Mouse (Mus musculus) G1E (cell line): ENCODE measurements around the gene Tmem56.

Experiments used
- CTCF ChIP-seq: IDR thresholded peaks from 2 replicates; pipeline ENCODE4 v1.5.1; 2012; ENCODE audit warnings: low read depth, low read length, inconsistent platforms, mixed read lengths
- GATA1 ChIP-seq: IDR thresholded peaks from 2 replicates; pipeline ENCODE4 v1.6.1; 2012; ENCODE audit warnings: borderline replicate concordance, low read length, inconsistent platforms, mixed read lengths
- POLR2AphosphoS5 ChIP-seq: IDR thresholded peaks from 2 replicates; pipeline ENCODE4 v1.6.1; 2012; ENCODE audit warnings: low read depth, low read length, inconsistent platforms; ENCODE audit not compliant: insufficient replicate concordance

DNA sequence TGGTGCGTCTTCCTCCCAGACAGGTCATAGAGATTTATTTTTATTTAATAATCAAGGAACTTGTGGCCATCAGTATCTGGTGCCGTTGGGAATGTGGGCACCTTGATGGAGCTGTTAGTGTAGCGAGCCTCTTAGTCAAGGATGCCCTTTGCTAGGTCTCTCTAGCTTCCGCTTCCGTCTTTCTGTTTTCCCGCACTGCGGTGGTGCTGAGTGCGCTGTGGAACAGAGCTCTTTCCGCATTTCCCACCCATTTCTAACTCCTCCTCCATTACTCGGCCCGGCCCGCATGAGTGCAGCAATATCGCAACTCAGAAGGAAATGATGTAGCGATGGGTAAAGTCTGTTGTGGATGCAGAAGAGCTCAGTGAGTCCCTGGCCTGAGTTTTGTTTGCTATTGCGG lies 40.5 kb upstream of the Tmem56 start:
- no peak for TF ChIP-seq CTCF
- TF ChIP-seq POLR2AphosphoS5 = no peak
- no peak for TF ChIP-seq GATA1
